Mouse (Mus musculus) lung, embryonic 15.5 days (tissue): ENCODE results near the gene Ifitm10. TPM values are rescaled to one million over a fixed set of nuclear protein-coding genes. Genes with fewer than 3 reads are reported as not detected.
"Not testable (repeated sequence)": the region's sequence is repeated elsewhere in the genome, so short reads cannot be mapped to it uniquely, and the experiment has no call there.

Source experiments
- ATAC-seq: fragments of 200-750 bp; cut with Nextera tagmentation; 2 replicates; pipeline ENCODE4 v1.8.0; 2017; ENCODE audit warnings: moderate number of reproducible peaks, borderline replicate concordance; ENCODE audit not compliant: low FRiP score, low TSS enrichment; ENCODE audit errors: extremely low read depth
- H3K27ac ChIP-seq: fragments of 300-500 bp; sonication (generic); 2 replicates; pipeline ENCODE4 v1.5.1; 2015; ENCODE audit warnings: moderate library complexity, mild to moderate bottlenecking, inconsistent platforms
- H3K27me3 ChIP-seq: fragments of 300-500 bp; sonication (generic); 2 replicates; pipeline ENCODE4 v1.6.1; 2015; ENCODE audit warnings: inconsistent platforms
- H3K36me3 ChIP-seq: fragments of 300-500 bp; sonication (generic); 2 replicates; pipeline ENCODE4 v1.6.1; 2015; ENCODE audit warnings: inconsistent platforms
- H3K4me1 ChIP-seq: fragments of 300-500 bp; sonication (generic); 2 replicates; pipeline ENCODE4 v1.6.1; 2015; ENCODE audit warnings: inconsistent platforms
- H3K4me2 ChIP-seq: fragments of 300-500 bp; sonication (generic); 2 replicates; pipeline ENCODE4 v1.6.1; 2015; ENCODE audit warnings: inconsistent platforms, mild to moderate bottlenecking, moderate library complexity
- H3K4me3 ChIP-seq: fragments of 300-500 bp; sonication (generic); 2 replicates; pipeline ENCODE4 v1.5.1; 2015; ENCODE audit warnings: mild to moderate bottlenecking, inconsistent platforms
- H3K9ac ChIP-seq: fragments of 300-500 bp; sonication (generic); 2 replicates; pipeline ENCODE4 v1.6.1; 2015; ENCODE audit warnings: inconsistent platforms
- H3K9me3 ChIP-seq: fragments of 300-500 bp; sonication (generic); 2 replicates; pipeline ENCODE4 v1.6.1; 2016; ENCODE audit warnings: inconsistent platforms
- WGBS: fragments of 180-500 bp; shearing (Covaris S2); methylation state at CpG from one replicate; pipeline ENCODE4 v1.1.7; 2015; 5-methylcytosine and 5-hydroxymethylcytosine counted together
- polyA plus RNA-seq: library from polyadenylated mRNA; unstranded; fragments of >200 nt; fragmentation: Nextera tagmentation; extraction: Ambion mirVana; gene quantifications from 2 replicates; pipeline ENCODE4 v1.2.1, GENCODE M21; 2015

The Ifitm10 gene
- polyA plus RNA-seq, 1 experiment from 2014 or later = 5.7 TPM

DNA sequence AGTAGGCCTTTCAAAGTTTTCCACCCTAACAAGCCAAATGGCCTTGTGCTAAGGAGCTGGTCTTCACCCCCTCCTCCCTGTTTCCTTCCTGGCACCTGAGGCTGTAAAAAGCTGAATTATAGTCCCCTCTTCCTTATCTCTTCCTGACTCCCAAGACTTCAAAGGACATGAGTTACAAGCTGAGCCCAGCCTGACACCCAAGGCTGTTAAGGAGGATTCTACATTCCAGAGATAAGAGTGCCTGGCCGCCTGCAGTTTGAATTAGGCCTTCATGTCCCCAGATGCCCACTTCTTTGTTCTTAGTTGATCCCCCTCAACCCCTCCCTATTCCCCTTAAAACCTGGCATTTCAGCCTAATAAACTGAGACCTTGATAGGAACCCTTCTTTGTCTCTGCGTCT is 90.7 kb downstream of the Ifitm10 start:
- WGBS = 19% methylated on average over 2 of the region's 2 CpGs
- ATAC-seq = not testable (repeated sequence)

DNA sequence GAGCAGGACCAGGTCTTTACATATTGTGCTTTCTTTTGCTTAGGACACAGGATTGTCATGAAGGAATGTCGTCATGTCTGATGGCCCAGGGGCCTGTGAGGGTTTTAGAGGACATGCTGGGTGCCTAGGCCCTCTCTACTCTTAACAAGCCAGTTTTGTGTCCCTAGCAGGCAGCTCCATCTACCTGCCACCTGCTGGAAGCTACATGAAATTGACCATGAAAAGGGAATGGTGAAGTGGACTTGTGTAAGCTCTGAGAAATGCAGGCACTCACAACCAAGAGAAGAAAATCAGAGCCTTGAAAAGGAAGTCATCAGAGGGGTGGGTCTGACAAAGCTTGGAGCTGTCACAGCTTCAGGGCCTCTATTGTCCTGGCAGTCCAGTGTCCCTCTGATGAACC is 94.3 kb downstream of the Ifitm10 start:
- 96% methylated on average over 1 of the region's 1 CpGs for WGBS
- not testable (repeated sequence) for ATAC-seq

More for the DNA sequence above, 90.7 kb downstream of the Ifitm10 start:
- not testable (repeated sequence) for H3K9ac ChIP-seq, H3K27me3 ChIP-seq, H3K4me3 ChIP-seq, H3K36me3 ChIP-seq, H3K27ac ChIP-seq, H3K9me3 ChIP-seq
- Histone ChIP-seq H3K4me2 (peak overlapping the region; percentile 87; the same call in 1 of the 2 replicates), H3K4me1 (peaks cover 16% of the 10 kb centered on the region)

DNA sequence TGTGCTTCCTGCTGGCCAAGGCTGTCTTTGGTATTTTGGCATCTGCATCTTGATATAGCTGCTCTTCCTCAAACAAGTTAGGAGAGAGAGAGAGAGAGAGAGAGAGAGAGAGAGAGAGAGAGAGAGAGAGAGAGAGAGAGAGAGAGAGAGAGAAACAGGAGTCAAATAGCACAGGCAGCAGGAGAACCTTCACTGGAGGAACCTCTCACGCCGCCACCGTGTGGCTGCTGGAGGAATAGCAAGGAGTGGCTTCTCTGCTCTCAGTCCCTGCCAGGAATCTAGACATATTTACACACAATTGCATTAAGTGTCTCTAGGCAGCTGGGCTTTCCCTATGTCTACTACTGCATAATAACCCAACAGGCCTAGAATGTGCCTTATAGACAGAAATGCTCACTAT is 95.4 kb downstream of the Ifitm10 start:
- H3K4me1 ChIP-seq, H3K4me2 ChIP-seq, H3K27me3 ChIP-seq, H3K27ac ChIP-seq, H3K36me3 ChIP-seq, H3K9me3 ChIP-seq, H3K4me3 ChIP-seq, ATAC-seq, H3K9ac ChIP-seq: not testable (repeated sequence)
- 0% methylated on average over 3 of the region's 3 CpGs for WGBS

More for the DNA sequence above, 94.3 kb downstream of the Ifitm10 start:
- not testable (repeated sequence) for H3K4me3 ChIP-seq, H3K4me2 ChIP-seq, H3K27me3 ChIP-seq, H3K27ac ChIP-seq, H3K4me1 ChIP-seq, H3K9me3 ChIP-seq, H3K9ac ChIP-seq, H3K36me3 ChIP-seq

Other genes starting within 250 kb of the Ifitm10 start
- gene Gm39115, start 237.7 kb downstream of the Ifitm10 start, polyA plus RNA-seq = not detected in 2 replicates
- not detected in 2 replicates for gene Gm45337, start 229.1 kb downstream of the Ifitm10 start, polyA plus RNA-seq
- gene Gm29735, start 216.6 kb downstream of the Ifitm10 start, polyA plus RNA-seq = not detected in 2 replicates
- not detected in 2 replicates for gene Gm4553, start 208.0 kb downstream of the Ifitm10 start, polyA plus RNA-seq
- not detected in 2 replicates for gene Krtap5-2, start 197.7 kb downstream of the Ifitm10 start, polyA plus RNA-seq
- not detected in 2 replicates for gene Gm10153, start 183.4 kb downstream of the Ifitm10 start, polyA plus RNA-seq
- not detected in 2 replicates for gene Krtap5-3, start 172.4 kb downstream of the Ifitm10 start, polyA plus RNA-seq
- gene Gm7579, start 161.9 kb downstream of the Ifitm10 start, polyA plus RNA-seq = not detected in 2 replicates
- not detected in 2 replicates for gene Krtap5-5, start 143.8 kb downstream of the Ifitm10 start, polyA plus RNA-seq
- gene Gm40460, start 132.7 kb downstream of the Ifitm10 start, polyA plus RNA-seq = not detected in 2 replicates
- not detected in 2 replicates for gene Gm2431, start 115.4 kb downstream of the Ifitm10 start, polyA plus RNA-seq
- not detected in 2 replicates for gene Gm4559, start 99.4 kb downstream of the Ifitm10 start, polyA plus RNA-seq
- not detected in 2 replicates for gene Krtap5-1, start 76.6 kb downstream of the Ifitm10 start, polyA plus RNA-seq
- gene Krtap5-4, start 70.2 kb downstream of the Ifitm10 start, polyA plus RNA-seq = not detected in 2 replicates
- gene Gm49369, start 8.9 kb upstream of the Ifitm10 start, polyA plus RNA-seq = 0.39 and 0.72 TPM in 2 replicates
- gene Ctsd, start 14.3 kb upstream of the Ifitm10 start, polyA plus RNA-seq = 272 and 299 TPM in 2 replicates
- 0.34 and 0.87 TPM in 2 replicates for gene Syt8, start 61.1 kb upstream of the Ifitm10 start, polyA plus RNA-seq
- 2.4 and 7.4 TPM in 2 replicates for gene Tnni2, start 68.1 kb upstream of the Ifitm10 start, polyA plus RNA-seq
- 125 and 130 TPM in 2 replicates for gene Lsp1, start 87.1 kb upstream of the Ifitm10 start, polyA plus RNA-seq
- gene Tnnt3, start 125.1 kb upstream of the Ifitm10 start, polyA plus RNA-seq = 2.5 and 5.1 TPM in 2 replicates
- 22.8 and 28.3 TPM in 2 replicates for gene Mrpl23, start 158.9 kb upstream of the Ifitm10 start, polyA plus RNA-seq